Mouse (Mus musculus): ENCODE measurements around the gene Bmp2k. TPM values are rescaled to one million over a fixed set of nuclear protein-coding genes. Genes with fewer than 3 reads are reported as not detected.

Gene Bmp2k
- total and polyA plus RNA-seq, 3 experiments = 7.9 to 9.1 (median 8.9) TPM

GRCm38 (mm10) chr5:97046680-97047079 lies 49.2 kb downstream of the Bmp2k start:
- dilution Hi-C loops (cut with MboI; ENCODE audit: extremely low pct_ligation_motif_present, extremely low pct_unique_long_range_greater_than_20kb, low sequenced_read_pairs) (no loop called here), in situ Hi-C loops (cut with MboI; ENCODE audit: low pct_ligation_motif_present, low pct_unique_long_range_greater_than_20kb, low sequenced_read_pairs) (no loop called here)
- no peak for TF ChIP-seq E2F4 (IDR thresholded peaks at IDR 0.05; ENCODE audit: insufficient replicate concordance, low read depth, low read length)
- no peak for TF ChIP-seq ZC3H11A (IDR thresholded peaks at IDR 0.05; ENCODE audit: low read depth, low read length)
- TF ChIP-seq POLR2A (IDR thresholded peaks at IDR 0.05; ENCODE audit: low read depth, low read length) = no peak
- TF ChIP-seq MAZ (IDR thresholded peaks at IDR 0.05; ENCODE audit: low read depth, low read length) = no peak
- no peak for TF ChIP-seq MAX (IDR thresholded peaks at IDR 0.05; ENCODE audit: low read length)
- no peak for TF ChIP-seq HCFC1 (IDR thresholded peaks at IDR 0.05; ENCODE audit: low read depth, low read length)
- no peak for TF ChIP-seq ELF1 (IDR thresholded peaks at IDR 0.05; ENCODE audit: low read depth, low read length)
- TF ChIP-seq NRF1 (IDR thresholded peaks at IDR 0.05; ENCODE audit: low read depth, low read length) = no peak
- no peak for TF ChIP-seq MXI1 (IDR thresholded peaks at IDR 0.05; ENCODE audit: low read depth, low read length)
- TF ChIP-seq UBTF (IDR thresholded peaks at IDR 0.05; ENCODE audit: low read depth, low read length) = no peak
- Histone ChIP-seq H3K4me3 (replicated peaks in 1 of 3; ENCODE audit: low read depth in 2 of 3, low read length in 2 of 3, poor library complexity in 1 of 3) (no peak overlapping the region), H3K9me3 (replicated peaks; ENCODE audit: low read length) (no peaks in the 10 kb centered on the region), H3K27me3 (replicated peaks) (no peaks in the 10 kb centered on the region), H3K4me1 (ENCODE audit: control insufficient read depth in 1 of 2, insufficient read depth in 2 of 2) (no peaks in the 10 kb centered on the region), H3K36me3 (replicated peaks in 1 of 2; ENCODE audit: control insufficient read depth in 1 of 2, insufficient read depth in 1 of 2, low read length in 1 of 2) (peaks cover 32 to 64% of the 10 kb centered on the region in 2 experiments), H3K79me2 (replicated peaks; ENCODE audit: control insufficient read depth, extremely low read depth, insufficient read depth, poor library complexity, severe bottlenecking) (no peaks in the 10 kb centered on the region), H3K9ac (ENCODE audit: insufficient read depth, low read depth) (no peak overlapping the region), H3K27ac (ENCODE audit: insufficient read depth, low read depth) (no peak overlapping the region), H3K4me2 (ENCODE audit: insufficient read depth, low read depth, poor library complexity, severe bottlenecking) (no peak overlapping the region)
- no peak for DNase-seq (ENCODE audit: extremely low read depth)

GRCm38 (mm10) chr5:97048905-97049304 lies 51.4 kb downstream of the Bmp2k start:
- no peaks in the 10 kb centered on the region for H3K27me3 ChIP-seq (replicated peaks)
- dilution Hi-C loops (cut with MboI; ENCODE audit: extremely low pct_ligation_motif_present, extremely low pct_unique_long_range_greater_than_20kb, low sequenced_read_pairs) = no loop called here
- TF ChIP-seq ETS1 (conservative IDR thresholded peaks at IDR 0.05; ENCODE audit: low read depth, low read length) (no peak), SIN3A (IDR thresholded peaks at IDR 0.05; ENCODE audit: low read length) (no peak), USF1 (IDR thresholded peaks at IDR 0.05; ENCODE audit: low read depth, low read length) (no peak), ZNF384 (IDR thresholded peaks at IDR 0.05; ENCODE audit: low read depth, low read length) (no peak), EP300 (IDR thresholded peaks at IDR 0.05; ENCODE audit: low read length) (no peak), USF2 (conservative IDR thresholded peaks at IDR 0.05; ENCODE audit: low read depth, low read length) (no peak), KAT2A (IDR thresholded peaks at IDR 0.05; ENCODE audit: insufficient replicate concordance, low read length) (no peak), SMC3 (IDR thresholded peaks at IDR 0.05; ENCODE audit: low read depth, low read length) (no peak), MXI1 (IDR thresholded peaks at IDR 0.05; ENCODE audit: low read depth, low read length) (no peak), JUN (IDR thresholded peaks at IDR 0.05; ENCODE audit: insufficient read depth, low read depth, low read length) (no peak), E2F4 (IDR thresholded peaks at IDR 0.05; ENCODE audit: insufficient replicate concordance, low read depth, low read length) (no peak), NRF1 (IDR thresholded peaks at IDR 0.05; ENCODE audit: low read depth, low read length) (no peak), ZMIZ1 (IDR thresholded peaks at IDR 0.05; ENCODE audit: low read depth, low read length) (no peak)
- no peak for DNase-seq (ENCODE audit: extremely low read depth)
- in situ Hi-C loops (cut with MboI; ENCODE audit: low pct_ligation_motif_present, low pct_unique_long_range_greater_than_20kb, low sequenced_read_pairs) = no loop called here
- H3K9ac ChIP-seq (ENCODE audit: insufficient read depth, low read depth) = no peak overlapping the region
- peaks cover 0 to 9% of the 10 kb centered on the region in 2 experiments; a peak in 2 of 4 replicates for H3K4me1 ChIP-seq (ENCODE audit: control insufficient read depth in 1 of 2, insufficient read depth in 2 of 2)
- H3K4me3 ChIP-seq (replicated peaks in 1 of 3; ENCODE audit: low read depth in 2 of 3, low read length in 2 of 3, poor library complexity in 1 of 3) = no peak overlapping the region
- H3K36me3 ChIP-seq (replicated peaks in 1 of 2; ENCODE audit: control insufficient read depth in 1 of 2, insufficient read depth in 1 of 2, low read length in 1 of 2) = peaks cover 43 to 68% of the 10 kb centered on the region in 2 experiments
- H3K27ac ChIP-seq (ENCODE audit: insufficient read depth, low read depth) = no peak overlapping the region
- H3K9me3 ChIP-seq (replicated peaks; ENCODE audit: low read length) = no peaks in the 10 kb centered on the region
- H3K4me2 ChIP-seq (ENCODE audit: insufficient read depth, low read depth, poor library complexity, severe bottlenecking) = no peak overlapping the region
- H3K79me2 ChIP-seq (replicated peaks; ENCODE audit: control insufficient read depth, extremely low read depth, insufficient read depth, poor library complexity, severe bottlenecking) = no peaks in the 10 kb centered on the region

All from CH12.LX (cell line).